Mouse (Mus musculus): ENCODE results near the gene H2afv. TPM values are rescaled to one million over a fixed set of nuclear protein-coding genes. Genes with fewer than 3 reads are reported as not detected.
"Not testable (repeated sequence)": the region's sequence is repeated elsewhere in the genome, so short reads cannot be mapped to it uniquely, and the experiment has no call there.

Gene H2afv
- polyA plus RNA-seq, 1 experiment = 106 TPM

DNA sequence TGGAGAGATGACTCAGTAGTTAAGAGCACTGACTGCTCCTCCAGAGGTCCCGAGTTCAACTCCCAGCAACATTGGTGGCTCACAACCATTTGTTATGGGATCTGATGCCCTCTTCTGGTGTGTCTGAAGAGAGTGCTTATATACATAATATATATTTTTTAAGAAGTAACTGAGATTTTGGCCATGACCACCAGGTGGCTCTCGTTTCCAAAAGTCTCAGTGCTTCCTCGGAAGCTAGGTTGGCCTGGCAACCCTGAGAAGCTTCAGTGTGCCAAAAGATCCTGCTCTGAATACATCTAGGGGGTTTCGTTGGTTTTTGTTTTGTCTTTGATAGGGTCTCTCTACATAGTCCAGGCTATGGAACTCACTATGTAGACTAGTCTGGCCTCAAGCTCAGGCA, 20.9 kb upstream of the H2afv start:
- Histone ChIP-seq H3K4me1 (ENCODE audit: control insufficient read depth, insufficient read depth, low read length) (peaks cover 6% of the 10 kb centered on the region; the same call in 1 of the 2 replicates), H3K4me3 (replicated peaks; ENCODE audit: insufficient read depth, low read depth, low read length) (no peak overlapping the region), H3K27me3 (ENCODE audit: control insufficient read depth, insufficient read depth, low read length) (no peaks in the 10 kb centered on the region), H3K27ac (ENCODE audit: insufficient read depth, low read length) (no peak overlapping the region)
- TF ChIP-seq CTCF (IDR thresholded peaks at IDR 0.05; ENCODE audit: borderline replicate concordance, insufficient read depth, low read depth, low read length) (peak; percentile 63; the same call in 1 of the 2 replicates), POLR2A (IDR thresholded peaks at IDR 0.05; ENCODE audit: borderline replicate concordance, insufficient read depth, low read length) (no peak)
- DNase-seq = peak; percentile 71 to 73
- 14% methylated on average over 4 of the region's 4 CpGs for WGBS

DNA sequence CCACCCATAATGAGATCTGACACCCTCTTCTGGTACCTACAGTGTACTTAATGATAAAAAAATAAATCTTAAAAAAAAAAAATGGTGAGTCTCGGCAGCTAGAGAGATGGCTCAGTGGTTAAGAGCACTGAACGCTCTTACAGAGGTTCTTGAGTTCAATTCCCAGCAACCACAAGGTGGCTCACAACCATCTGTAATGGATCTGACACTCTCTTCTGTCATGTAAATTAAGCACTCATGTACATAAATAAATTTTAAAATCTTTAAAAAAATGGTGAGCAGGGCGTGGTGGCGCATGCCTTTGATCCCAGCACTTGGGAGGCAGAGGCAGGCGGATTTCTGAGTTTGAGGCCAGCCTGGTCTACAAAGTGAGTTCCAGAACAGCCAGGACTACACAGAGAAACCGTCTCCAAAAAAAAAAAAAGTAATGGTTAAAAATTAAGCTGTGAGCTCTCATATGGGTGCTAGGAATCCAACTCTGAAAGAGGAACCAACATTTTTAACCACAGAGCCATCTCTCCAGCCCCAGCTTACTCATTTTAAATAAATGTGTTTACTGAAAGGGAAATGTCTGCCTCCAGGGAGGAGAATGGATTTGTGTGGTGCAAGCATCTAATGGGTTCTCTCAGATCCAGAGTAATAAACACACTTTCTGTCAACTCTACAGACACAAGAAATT, 19.1 kb upstream of the H2afv start:
- no peak overlapping the region for H3K27ac ChIP-seq (ENCODE audit: insufficient read depth, low read length)
- no peak for DNase-seq
- TF ChIP-seq POLR2A (IDR thresholded peaks at IDR 0.05; ENCODE audit: borderline replicate concordance, insufficient read depth, low read length) (no peak), CTCF (IDR thresholded peaks at IDR 0.05; ENCODE audit: borderline replicate concordance, insufficient read depth, low read depth, low read length) (no peak)

DNA sequence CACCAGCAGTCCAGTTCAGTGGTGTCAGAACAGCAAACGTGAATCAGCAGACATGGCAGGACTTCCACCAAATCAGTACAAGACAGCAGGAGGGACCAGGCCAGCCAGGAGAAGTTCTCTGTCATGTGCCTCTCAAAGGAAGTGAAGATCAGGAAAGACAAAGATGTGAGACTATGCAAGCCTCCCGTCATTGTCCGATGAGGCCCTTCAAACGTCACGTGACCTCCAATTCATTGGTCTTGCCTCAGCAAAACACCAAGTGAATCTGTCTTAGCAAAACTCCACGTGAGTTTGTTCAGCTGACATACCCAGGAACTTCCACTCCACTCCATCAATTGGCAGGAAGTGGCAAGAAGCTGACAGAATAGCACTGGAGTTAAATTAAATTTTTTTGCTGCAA, 11.8 kb upstream of the H2afv start:
- Histone ChIP-seq H3K4me1 (ENCODE audit: control insufficient read depth, insufficient read depth, low read length) (no peaks in the 10 kb centered on the region), H3K27ac (ENCODE audit: insufficient read depth, low read length) (no peak overlapping the region), H3K27me3 (ENCODE audit: control insufficient read depth, insufficient read depth, low read length) (no peaks in the 10 kb centered on the region), H3K4me3 (replicated peaks; ENCODE audit: insufficient read depth, low read depth, low read length) (no peak overlapping the region)
- TF ChIP-seq CTCF (IDR thresholded peaks at IDR 0.05; ENCODE audit: borderline replicate concordance, insufficient read depth, low read depth, low read length) (no peak), POLR2A (IDR thresholded peaks at IDR 0.05; ENCODE audit: borderline replicate concordance, insufficient read depth, low read length) (no peak)
- WGBS = 71% methylated on average over 6 of the region's 6 CpGs
- no peak for DNase-seq

More for the DNA sequence above, 19.1 kb upstream of the H2afv start:
- H3K4me1 ChIP-seq (ENCODE audit: control insufficient read depth, insufficient read depth, low read length) = peaks cover 3% of the 10 kb centered on the region; the same call in 1 of the 2 replicates
- WGBS = 86% methylated on average over 6 of the region's 6 CpGs
- H3K27me3 ChIP-seq (ENCODE audit: control insufficient read depth, insufficient read depth, low read length) = no peaks in the 10 kb centered on the region
- no peak overlapping the region for H3K4me3 ChIP-seq (replicated peaks; ENCODE audit: insufficient read depth, low read depth, low read length)

DNA sequence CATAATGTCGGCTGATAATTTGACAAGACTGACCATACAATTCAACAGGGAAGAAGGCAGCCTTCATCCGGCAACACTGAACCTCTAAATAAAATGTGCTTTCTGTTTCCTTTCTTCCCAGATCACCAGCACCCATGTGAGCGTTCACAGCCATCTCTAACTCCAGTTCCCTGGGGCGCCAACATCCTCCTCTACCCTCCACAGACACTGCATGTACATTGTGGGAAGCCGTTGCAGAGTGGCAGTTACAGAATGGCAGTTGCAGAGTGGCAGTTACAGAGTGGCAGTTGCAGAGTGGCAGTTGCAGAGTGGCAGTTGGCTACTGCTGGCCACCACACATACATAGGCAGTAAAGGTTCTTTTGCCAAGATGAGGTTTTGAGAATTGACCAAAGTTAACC, 3.9 kb upstream of the H2afv start:
- not testable (repeated sequence) for DNase-seq; H3K4me3 ChIP-seq (replicated peaks; ENCODE audit: insufficient read depth, low read depth, low read length); H3K27ac ChIP-seq (ENCODE audit: insufficient read depth, low read length); H3K27me3 ChIP-seq (ENCODE audit: control insufficient read depth, insufficient read depth, low read length); H3K4me1 ChIP-seq (ENCODE audit: control insufficient read depth, insufficient read depth, low read length)
- WGBS = 96% methylated on average over 5 of the region's 5 CpGs

DNA sequence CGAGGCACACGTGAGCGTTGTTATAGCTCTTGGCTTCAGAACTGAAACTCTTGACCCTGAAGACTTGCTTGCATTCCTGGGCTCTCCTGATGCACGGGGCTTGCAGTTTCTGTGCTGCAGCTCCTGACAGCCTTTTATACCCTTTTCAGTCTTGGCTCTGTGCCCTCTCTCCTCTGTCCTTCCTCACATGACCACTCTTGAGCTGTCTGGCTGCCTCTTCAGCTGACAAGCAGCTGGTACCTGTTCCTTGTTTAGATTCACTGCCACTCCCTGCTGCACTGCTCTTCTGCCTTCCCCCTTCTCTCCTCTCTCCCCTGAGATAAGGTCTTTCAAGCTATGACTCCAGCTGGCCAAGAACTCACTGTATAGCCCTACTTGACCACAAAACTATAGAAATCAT, 3.2 kb upstream of the H2afv start:
- DNase-seq = no peak
- Histone ChIP-seq H3K4me3 (replicated peaks; ENCODE audit: insufficient read depth, low read depth, low read length) (no peak overlapping the region), H3K27me3 (ENCODE audit: control insufficient read depth, insufficient read depth, low read length) (no peaks in the 10 kb centered on the region), H3K27ac (ENCODE audit: insufficient read depth, low read length) (no peak overlapping the region), H3K4me1 (ENCODE audit: control insufficient read depth, insufficient read depth, low read length) (peaks cover 4% of the 10 kb centered on the region; the same call in 1 of the 2 replicates)
- TF ChIP-seq CTCF (IDR thresholded peaks at IDR 0.05; ENCODE audit: borderline replicate concordance, insufficient read depth, low read depth, low read length) = no peak
- no peak for TF ChIP-seq POLR2A (IDR thresholded peaks at IDR 0.05; ENCODE audit: borderline replicate concordance, insufficient read depth, low read length)
- whole genome bisulfite sequencing = 66% methylated on average over 4 of the region's 4 CpGs

DNA sequence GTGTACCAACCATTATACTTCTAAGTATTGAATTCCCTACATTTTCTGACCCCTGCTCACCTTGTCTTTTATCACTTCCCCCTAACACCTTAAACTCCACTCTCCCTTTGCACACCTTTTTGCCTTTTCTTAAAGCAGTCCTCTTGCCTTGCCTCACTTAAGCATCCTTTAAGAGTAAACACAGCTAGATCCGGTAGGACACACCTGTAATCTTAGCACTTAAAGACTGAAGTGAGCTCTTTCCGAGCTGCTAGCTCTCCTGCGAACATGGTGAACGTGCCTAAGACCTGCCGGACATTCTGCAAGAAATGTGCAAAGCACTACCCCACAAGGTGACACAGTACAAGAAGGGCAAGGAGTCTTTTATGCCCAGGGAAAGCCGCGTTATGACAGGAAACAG, 1.7 kb upstream of the H2afv start:
- WGBS = 96% methylated on average over 7 of the region's 7 CpGs
- H3K27me3 ChIP-seq (ENCODE audit: control insufficient read depth, insufficient read depth, low read length) = no peaks in the 10 kb centered on the region
- no peak for DNase-seq
- no peak for TF ChIP-seq POLR2A (IDR thresholded peaks at IDR 0.05; ENCODE audit: borderline replicate concordance, insufficient read depth, low read length)
- TF ChIP-seq CTCF (IDR thresholded peaks at IDR 0.05; ENCODE audit: borderline replicate concordance, insufficient read depth, low read depth, low read length) = no peak
- H3K4me1 ChIP-seq (ENCODE audit: control insufficient read depth, insufficient read depth, low read length) = peaks cover 4% of the 10 kb centered on the region; the same call in 1 of the 2 replicates
- H3K4me3 ChIP-seq (replicated peaks; ENCODE audit: insufficient read depth, low read depth, low read length) = no peak overlapping the region
- no peak overlapping the region for H3K27ac ChIP-seq (ENCODE audit: insufficient read depth, low read length)

DNA sequence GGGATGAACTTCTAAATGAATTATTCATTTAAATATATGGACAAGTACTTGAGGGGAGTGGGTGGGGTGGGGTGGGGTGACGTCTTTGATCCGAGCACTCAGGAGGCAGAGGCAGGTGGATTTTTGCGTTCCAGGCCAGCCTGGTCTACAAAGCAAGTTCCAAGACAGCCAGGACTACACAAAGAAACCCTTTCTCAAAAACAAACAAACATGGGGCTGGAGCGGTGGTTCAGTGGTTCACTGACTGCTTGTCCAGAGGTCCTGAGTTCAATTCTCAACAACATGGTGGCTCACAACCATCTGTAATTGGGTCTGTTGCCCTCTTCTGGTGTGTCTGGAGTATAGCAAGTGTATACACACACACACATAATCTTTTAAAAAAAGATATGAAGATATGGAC, 1.2 kb upstream of the H2afv start:
- Histone ChIP-seq H3K27me3 (ENCODE audit: control insufficient read depth, insufficient read depth, low read length) (no peaks in the 10 kb centered on the region), H3K4me3 (replicated peaks; ENCODE audit: insufficient read depth, low read depth, low read length) (no peak overlapping the region), H3K4me1 (ENCODE audit: control insufficient read depth, insufficient read depth, low read length) (peaks cover 4% of the 10 kb centered on the region; the same call in 1 of the 2 replicates), H3K27ac (ENCODE audit: insufficient read depth, low read length) (no peak overlapping the region)
- TF ChIP-seq POLR2A (IDR thresholded peaks at IDR 0.05; ENCODE audit: borderline replicate concordance, insufficient read depth, low read length) = no peak
- no peak for TF ChIP-seq CTCF (IDR thresholded peaks at IDR 0.05; ENCODE audit: borderline replicate concordance, insufficient read depth, low read depth, low read length)
- 81% methylated on average over 4 of the region's 4 CpGs for WGBS
- DNase-seq = no peak

DNA sequence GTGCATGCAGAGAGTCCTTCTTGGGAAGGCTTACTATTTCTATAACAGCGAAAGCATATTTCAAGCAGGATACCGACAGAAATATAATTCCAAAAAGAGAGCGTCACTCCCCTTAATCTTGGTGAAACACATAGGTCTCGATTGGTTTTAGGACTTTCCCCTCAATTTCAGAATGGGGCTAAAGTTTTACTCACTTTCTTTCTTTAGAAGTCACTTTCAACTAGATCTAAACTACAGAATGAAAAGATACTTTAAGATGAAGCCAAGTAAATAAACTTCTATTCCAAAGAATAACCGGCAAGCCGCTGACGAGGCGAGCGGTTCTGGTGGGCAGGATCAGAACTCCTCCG, 541 bp downstream of the H2afv start:
- no peak for TF ChIP-seq CTCF (IDR thresholded peaks at IDR 0.05; ENCODE audit: borderline replicate concordance, insufficient read depth, low read depth, low read length)
- no peak for TF ChIP-seq POLR2A (IDR thresholded peaks at IDR 0.05; ENCODE audit: borderline replicate concordance, insufficient read depth, low read length)
- no peak for DNase-seq
- Histone ChIP-seq H3K27me3 (ENCODE audit: control insufficient read depth, insufficient read depth, low read length) (no peaks in the 10 kb centered on the region), H3K4me3 (replicated peaks; ENCODE audit: insufficient read depth, low read depth, low read length) (peak overlapping the region; percentile 95), H3K4me1 (ENCODE audit: control insufficient read depth, insufficient read depth, low read length) (peaks cover 4% of the 10 kb centered on the region; the same call in 1 of the 2 replicates), H3K27ac (ENCODE audit: insufficient read depth, low read length) (peak overlapping the region; percentile 67; the same call in 1 of the 2 replicates)
- 1% methylated on average over 10 of the region's 10 CpGs for whole genome bisulfite sequencing
